Mouse (Mus musculus) cerebellum, adult 2 months (tissue): Measurements from ENCODE around the gene B430218F22Rik.

Source experiments
- CTCF ChIP-seq: fragments of 200-500 bp; IDR thresholded peaks from 2 replicates; pipeline ENCODE4 v1.5.1; 2011; ENCODE audit warnings: low read depth, mild to moderate bottlenecking, control low read depth, low read length, moderate library complexity, borderline replicate concordance; ENCODE audit not compliant: insufficient read depth
- POLR2A ChIP-seq: fragments of 200-500 bp; IDR thresholded peaks from 2 replicates; pipeline ENCODE4 v1.6.1; 2011; ENCODE audit warnings: low read length, control low read depth, borderline replicate concordance; ENCODE audit not compliant: insufficient read depth

- no peak for TF ChIP-seq CTCF
- TF ChIP-seq POLR2A: no peak
Observed at GRCm38 (mm10) chr13:118372871-118373270, 13.6 kb upstream of the B430218F22Rik start.
